Mouse (Mus musculus) lung, postnatal 0 days (tissue): ENCODE results near the gene Slc7a15.
"Not testable (repeated sequence)": the region's sequence is repeated elsewhere in the genome, so short reads cannot be mapped to it uniquely, and the experiment has no call there.

Source experiments
- CTCF ChIP-seq: IDR thresholded peaks from 2 replicates; pipeline ENCODE4 v1.5.1; 2016; ENCODE audit warnings: antibody characterized with exemption, mild to moderate bottlenecking
- EP300 ChIP-seq: IDR thresholded peaks from 2 replicates; pipeline ENCODE4 v1.6.1; 2016; ENCODE audit warnings: antibody characterized with exemption, mild to moderate bottlenecking, control low read depth

GRCm38 (mm10) chr12:8648211-8648610 lies 49.3 kb upstream of the Slc7a15 start:
- not testable (repeated sequence) for TF ChIP-seq CTCF, EP300
